ENCODE assay signal across 13 mouse cellular contexts in genomic region chr4:99348674-99349073, GRCm38 (mm10). TPM values are rescaled to one million over a fixed set of nuclear protein-coding genes. Genes with fewer than 3 reads are reported as not detected.
DNase-seq lines count a peak whose midpoint lies in the region; ATAC-seq and TF ChIP-seq lines count a peak whose summit lies in the region.
"Had no signal": no experiment of that assay in that cellular context is flagged by ENCODE, and none has a peak within 500 bp of the region (broad histone marks: within the 10 kb centered on the region; RNA-seq: fewer than 3 reads in every experiment).

No protein-coding gene starts in this region.

- no peak for TF ChIP-seq POLR2A in brain, embryonic 14.5 days (IDR thresholded peaks at IDR 0.05; ENCODE audit: borderline replicate concordance, extremely low read depth, insufficient read depth, insufficient read length, poor library complexity, severe bottlenecking)

- no peaks in the 10 kb centered on the region for H3K36me3 ChIP-seq in limb, embryonic 11.5 days (ENCODE audit: control insufficient read depth, insufficient read depth, low read length)
- no peaks in the 10 kb centered on the region for H3K36me3 ChIP-seq in limb, embryonic 10.5 days
- H3K36me3 ChIP-seq in forebrain, embryonic 10.5 days (replicated peaks), result no peaks in the 10 kb centered on the region
- H3K36me3 ChIP-seq: heart, embryonic 13.5 days; neural tube, embryonic 13.5 days had no signal

- H3K4me2 ChIP-seq in limb, embryonic 11.5 days (ENCODE audit: low read depth, severe bottlenecking), result no peak overlapping the region
- H3K4me2 ChIP-seq: heart, embryonic 13.5 days; neural tube, embryonic 13.5 days had no signal

- peak; percentile 35; the same call in 1 of the 2 replicates for TF ChIP-seq CTCF in brain, embryonic 14.5 days (IDR thresholded peaks at IDR 0.05; ENCODE audit: borderline replicate concordance, extremely low read depth, insufficient read depth, insufficient read length)

- ATAC-seq in CD4-positive, CD25-positive, alpha-beta regulatory T cell, adult 4 months, result no peak
- ATAC-seq in limb, embryonic 11.5 days (ENCODE audit: insufficient number of reproducible peaks, low FRiP score, low TSS enrichment, low read depth), result no peak
- ATAC-seq in activated CD4-positive, CD25-positive, alpha-beta regulatory T cell, adult 4 months, result no peak

- H3K27me3 ChIP-seq in limb, embryonic 11.5 days (ENCODE audit: control insufficient read depth, insufficient read depth, low read length), result no peaks in the 10 kb centered on the region
- H3K27me3 ChIP-seq in limb, embryonic 10.5 days (ENCODE audit: low read depth, poor library complexity, severe bottlenecking), result no peaks in the 10 kb centered on the region
- H3K27me3 ChIP-seq in forebrain, embryonic 10.5 days (ENCODE audit: poor library complexity, severe bottlenecking), result peaks cover 60% of the 10 kb centered on the region

- 66% methylated on average over 5 of the region's 5 CpGs for WGBS in limb, embryonic 11.5 days
- 68% methylated on average over 5 of the region's 5 CpGs for WGBS in limb, embryonic 10.5 days
- WGBS in forebrain, embryonic 10.5 days, result 63% methylated on average over 5 of the region's 5 CpGs

- DNase-seq in CD4-positive, CD25-positive, alpha-beta regulatory T cell, adult 2 months (ENCODE audit: low read depth, low spot score), result peak; percentile 10
- peak; percentile 36 for DNase-seq in limb, embryonic 11.5 days (ENCODE audit: low spot score)
- DNase-seq in limb, embryonic 10.5 days (ENCODE audit: low spot score), result no peak
- peak; percentile 18 for DNase-seq in 3T3-L1 (ENCODE audit: low read depth, low spot score)
- no peak for DNase-seq in brain, embryonic 14.5 days (ENCODE audit: low read depth)
- DNase-seq in forebrain, embryonic 10.5 days (ENCODE audit: extremely low spot score, low spot score), result no peak
- DNase-seq: cerebellum, adult 18-20 months; right cerebral cortex, postnatal 4 days had no signal

- H3K4me1 ChIP-seq in limb, embryonic 11.5 days (ENCODE audit: control insufficient read depth, insufficient read depth, low read length), result no peaks in the 10 kb centered on the region
- H3K4me1 ChIP-seq in limb, embryonic 10.5 days, result peaks cover 11% of the 10 kb centered on the region
- peaks cover 15% of the 10 kb centered on the region for H3K4me1 ChIP-seq in forebrain, embryonic 10.5 days

- H3K9me3 ChIP-seq in limb, embryonic 11.5 days (ENCODE audit: control insufficient read depth, low read length), result no peaks in the 10 kb centered on the region
- H3K9me3 ChIP-seq in limb, embryonic 10.5 days (replicated peaks), result no peaks in the 10 kb centered on the region
- peaks cover 6% of the 10 kb centered on the region; the same call in 1 of the 2 replicates for H3K9me3 ChIP-seq in forebrain, embryonic 10.5 days
- H3K9me3 ChIP-seq: heart, embryonic 13.5 days; neural tube, embryonic 13.5 days had no signal

- no peak overlapping the region for H3K27ac ChIP-seq in limb, embryonic 11.5 days (replicated peaks; ENCODE audit: low read depth, low read length)
- H3K27ac ChIP-seq in limb, embryonic 10.5 days, result no peak overlapping the region
- H3K27ac ChIP-seq in forebrain, embryonic 10.5 days, result no peak overlapping the region
- H3K27ac ChIP-seq: heart, embryonic 13.5 days; neural tube, embryonic 13.5 days had no signal

- H3K9ac ChIP-seq in limb, embryonic 11.5 days (ENCODE audit: low read length), result no peak overlapping the region
- H3K9ac ChIP-seq: heart, embryonic 13.5 days; neural tube, embryonic 13.5 days had no signal

- H3K4me3 ChIP-seq in limb, embryonic 11.5 days (ENCODE audit: low read depth, low read length), result no peak overlapping the region
- no peak overlapping the region for H3K4me3 ChIP-seq in limb, embryonic 10.5 days
- no peak overlapping the region for H3K4me3 ChIP-seq in forebrain, embryonic 10.5 days
- H3K4me3 ChIP-seq: heart, embryonic 13.5 days; neural tube, embryonic 13.5 days had no signal

RNA-seq across cellular contexts. Expression of gene Gm12689, which starts 53.0 kb away (rescaled TPM):
- under 1 TPM in 1 of 2 experiments, not detected in 1; 0.24 TPM for polyA plus RNA-seq in CD4-positive, CD25-positive, alpha-beta regulatory T cell, adult 4 months (2017; shearing (Covaris generic))
- 0.25 TPM in 1 of 2 replicates, not detected in the other for polyA plus RNA-seq in limb, embryonic 11.5 days (2014; fragmentation: Nextera tagmentation; extraction: Ambion mirVana)
- 0.11 and 0.18 TPM in 2 replicates for polyA plus RNA-seq in limb, embryonic 10.5 days (2016; fragmentation: Nextera tagmentation; extraction: Ambion mirVana)
- polyA plus RNA-seq in brain, embryonic 14.5 days (2012; rRNA removed), result 1.3 and 1.5 TPM in 2 replicates
- 0.10 and 0.18 TPM in 2 replicates for polyA plus RNA-seq in forebrain, embryonic 10.5 days (2016; fragmentation: Nextera tagmentation; extraction: Ambion mirVana)
- not detected for polyA plus RNA-seq in activated CD4-positive, CD25-positive, alpha-beta regulatory T cell, adult 4 months (2017; shearing (Covaris generic))
- polyA plus RNA-seq: embryonic facial prominence, embryonic 11.5 days had no signal

Comparison
In these comparisons a context has a peak if more than half of its experiments do, and no peak if none do; other contexts are left out.
1. DNase-seq: peak in CD4-positive, CD25-positive, alpha-beta regulatory T cell, adult 2 months (single experiment), limb, embryonic 11.5 days (single experiment) and 3T3-L1 (single experiment); none in limb, embryonic 10.5 days (single experiment), brain, embryonic 14.5 days (single experiment) and forebrain, embryonic 10.5 days (single experiment).